12 mouse cellular contexts compared by ENCODE assay signal in genomic region chr9:70416412-70416811, GRCm38 (mm10). TPM values are rescaled to one million over a fixed set of nuclear protein-coding genes. Genes with fewer than 3 reads are reported as not detected.
DNase-seq lines count a peak whose midpoint lies in the region; ATAC-seq and TF ChIP-seq lines count a peak whose summit lies in the region.
"Had no signal": no experiment of that assay in that cellular context is flagged by ENCODE, and none has a peak within 500 bp of the region (broad histone marks: within the 10 kb centered on the region; RNA-seq: fewer than 3 reads in every experiment).

No protein-coding gene starts in this region.

- intact Hi-C loops in left cerebral cortex, adult 2 months (cut with DNase I), result loop anchor here (10.0 kb wide), 1 partner anchor 658 kb away; no protein-coding TSS in a partner anchor
- intact Hi-C loops in left cerebral cortex, postnatal 25 days (cut with DNase I), result no loop called here

- no peaks in the 10 kb centered on the region for H3K27me3 ChIP-seq in stomach, postnatal 0 days (ENCODE audit: control insufficient read depth, insufficient read depth, low read length)
- H3K27me3 ChIP-seq: embryonic facial prominence, embryonic 15.5 days; neural tube, embryonic 13.5 days; stomach, embryonic 15.5 days had no signal

- peaks cover 44% of the 10 kb centered on the region for H3K36me3 ChIP-seq in ES-E14 (ENCODE audit: control insufficient read depth, insufficient read depth, low read length, poor library complexity, severe bottlenecking)
- H3K36me3 ChIP-seq in stomach, postnatal 0 days (ENCODE audit: control insufficient read depth, insufficient read depth, low read length), result peaks cover 20% of the 10 kb centered on the region

- H3K9me3 ChIP-seq in ES-E14 (ENCODE audit: control insufficient read depth, insufficient read depth, low read depth, low read length), result no peaks in the 10 kb centered on the region
- no peaks in the 10 kb centered on the region for H3K9me3 ChIP-seq in stomach, postnatal 0 days (ENCODE audit: control insufficient read depth, low read length)
- H3K9me3 ChIP-seq: embryonic facial prominence, embryonic 15.5 days; heart, embryonic 10.5 days; neural tube, embryonic 13.5 days; stomach, embryonic 15.5 days had no signal

- DNase-seq in left cerebral cortex, adult 2 months (ENCODE audit: extremely low spot score in 1 of 2, low spot score in 2 of 2), result no peak
- no peak for DNase-seq in left cerebral cortex, adult 8-10 months (ENCODE audit: low spot score in 2 of 2)
- peak; percentile 46 for DNase-seq in ES-E14 (ENCODE audit: low read depth, low spot score)
- peak; percentile 50 for DNase-seq in embryo, embryonic 10.5 days (ENCODE audit: low spot score)
- DNase-seq in stomach, postnatal 0 days (ENCODE audit: low spot score), result no peak
- DNase-seq in left cerebral cortex, postnatal 25 days (ENCODE audit: low spot score in 2 of 2), result no peak
- DNase-seq in kidney, adult 11 months, result no peak
- no peak for DNase-seq in left cerebral cortex, adult 9 months (ENCODE audit: low spot score in 2 of 2)

- no peak for TF ChIP-seq EP300 in stomach, postnatal 0 days (optimal IDR thresholded peaks at IDR 0.05)

- H3K4me2 ChIP-seq in stomach, postnatal 0 days (replicated peaks; ENCODE audit: low read depth), result no peak overlapping the region
- H3K4me2 ChIP-seq: embryonic facial prominence, embryonic 15.5 days; neural tube, embryonic 13.5 days; stomach, embryonic 15.5 days had no signal

- no peak overlapping the region for H3K27ac ChIP-seq in left cerebral cortex, adult 2 months
- no peak overlapping the region for H3K27ac ChIP-seq in ES-E14 (ENCODE audit: insufficient read depth, low read depth, low read length, poor library complexity, severe bottlenecking)
- H3K27ac ChIP-seq in stomach, postnatal 0 days (replicated peaks), result no peak overlapping the region
- H3K27ac ChIP-seq: embryonic facial prominence, embryonic 15.5 days; heart, embryonic 10.5 days; neural tube, embryonic 13.5 days; stomach, embryonic 15.5 days had no signal

- H3K4me1 ChIP-seq in ES-E14 (ENCODE audit: control insufficient read depth in 2 of 2, insufficient read depth in 2 of 2, low read length in 2 of 2, poor library complexity in 1 of 2), result peaks cover 3 to 8% of the 10 kb centered on the region in 2 experiments; a peak in 3 of 4 replicates
- H3K4me1 ChIP-seq in stomach, postnatal 0 days (replicated peaks; ENCODE audit: control insufficient read depth, insufficient read depth), result no peaks in the 10 kb centered on the region

- peak; percentile 40 for TF ChIP-seq CTCF in left cerebral cortex, adult 2 months (IDR thresholded peaks at IDR 0.05)
- TF ChIP-seq CTCF in stomach, postnatal 0 days (IDR thresholded peaks at IDR 0.05; ENCODE audit: low read depth), result peak; percentile 62

- in situ Hi-C loops in ES-E14 (cut with MboI; ENCODE audit: low sequenced_read_pairs in 2 of 2, unreplicated experiment in 2 of 2), result loop anchor here in 1 of 2 experiments (10.0 kb wide), 1 partner anchor 108 kb away; no protein-coding TSS in a partner anchor

- H3K9ac ChIP-seq in ES-E14 (ENCODE audit: insufficient read depth, low read depth, low read length, poor library complexity, severe bottlenecking), result no peak overlapping the region
- H3K9ac ChIP-seq in stomach, postnatal 0 days (ENCODE audit: low read length), result no peak overlapping the region
- H3K9ac ChIP-seq: embryonic facial prominence, embryonic 15.5 days; neural tube, embryonic 13.5 days; stomach, embryonic 15.5 days had no signal

- no peak for ATAC-seq in stomach, postnatal 0 days (ENCODE audit: low FRiP score, low TSS enrichment)

- 79% methylated on average over 3 of the region's 3 CpGs for WGBS in stomach, postnatal 0 days

- no peak overlapping the region for H3K4me3 ChIP-seq in left cerebral cortex, adult 2 months
- no peak overlapping the region for H3K4me3 ChIP-seq in ES-E14 (ENCODE audit: insufficient read depth in 1 of 2, low read depth in 1 of 2, low read length in 2 of 2, poor library complexity in 1 of 2, severe bottlenecking in 1 of 2)
- H3K4me3 ChIP-seq in stomach, postnatal 0 days (ENCODE audit: low read depth, low read length), result no peak overlapping the region
- H3K4me3 ChIP-seq: embryonic facial prominence, embryonic 15.5 days; heart, embryonic 10.5 days; neural tube, embryonic 13.5 days; stomach, embryonic 15.5 days had no signal

TF ChIP-seq in ES-E14, 5 proteins besides CTCF, POLR2A, EP300 and RAD21:
- TF ChIP-seq HCFC1 (IDR thresholded peaks at IDR 0.05; ENCODE audit: borderline replicate concordance, insufficient read depth, low read length) (no peak), ZC3H11A (IDR thresholded peaks at IDR 0.05; ENCODE audit: borderline replicate concordance, low read depth, low read length) (peak; percentile 76; the same call in 1 of the 2 replicates), ZNF384 (IDR thresholded peaks at IDR 0.05; ENCODE audit: low read depth, low read length) (no peak)

RNA-seq across cellular contexts. Expression of gene Ccnb2, which starts 4.9 kb away (rescaled TPM):
- total RNA-seq in left cerebral cortex, adult 2 months (2021), result 1 to 10 TPM; 1.7 to 1.9 TPM
- total RNA-seq in left cerebral cortex, adult 8-10 months (2022), result under 1 TPM; 0.33 to 0.94 (median 0.81) TPM
- total RNA-seq in ES-E14 (2012; rRNA removed), result 95.0 and 122 TPM in 2 replicates
- polyA plus RNA-seq in stomach, postnatal 0 days (2015; fragmentation: Nextera tagmentation; extraction: Ambion mirVana), result 39.2 and 46.3 TPM in 2 replicates
- 1 to 10 TPM; 1.1 to 1.3 TPM for total RNA-seq in left cerebral cortex, postnatal 25 days (2021)

Comparison
In these comparisons a context has a peak if more than half of its experiments do, and no peak if none do; other contexts are left out.
1. DNase-seq: peak in ES-E14 (single experiment) and embryo, embryonic 10.5 days (single experiment); none in left cerebral cortex, adult 2 months (0 of 2), left cerebral cortex, adult 8-10 months (0 of 2), stomach, postnatal 0 days (single experiment), left cerebral cortex, postnatal 25 days (0 of 2), kidney, adult 11 months (single experiment) and left cerebral cortex, adult 9 months (0 of 2).
2. RNA of gene Ccnb2, which starts 4.9 kb away (total RNA-seq): 95.0 to 122 TPM in ES-E14; 1.7 to 1.9 TPM in left cerebral cortex, adult 2 months, 1.1 to 1.3 TPM in left cerebral cortex, postnatal 25 days and 0.33 to 0.94 TPM in left cerebral cortex, adult 8-10 months; every median in the first group is over 10 times any median in the second.